Mouse (Mus musculus): ENCODE results near the gene Mrpl16. TPM values are rescaled to one million over a fixed set of nuclear protein-coding genes. Genes with fewer than 3 reads are reported as not detected.
A peak's percentile ranks its signal among the peaks of the same experiment; 100 is the strongest.

Mrpl16 gene
- 42.8 and 47.4 TPM in 2 replicates for polyA plus RNA-seq (2015; fragmentation: Nextera tagmentation; extraction: Ambion mirVana)

DNA sequence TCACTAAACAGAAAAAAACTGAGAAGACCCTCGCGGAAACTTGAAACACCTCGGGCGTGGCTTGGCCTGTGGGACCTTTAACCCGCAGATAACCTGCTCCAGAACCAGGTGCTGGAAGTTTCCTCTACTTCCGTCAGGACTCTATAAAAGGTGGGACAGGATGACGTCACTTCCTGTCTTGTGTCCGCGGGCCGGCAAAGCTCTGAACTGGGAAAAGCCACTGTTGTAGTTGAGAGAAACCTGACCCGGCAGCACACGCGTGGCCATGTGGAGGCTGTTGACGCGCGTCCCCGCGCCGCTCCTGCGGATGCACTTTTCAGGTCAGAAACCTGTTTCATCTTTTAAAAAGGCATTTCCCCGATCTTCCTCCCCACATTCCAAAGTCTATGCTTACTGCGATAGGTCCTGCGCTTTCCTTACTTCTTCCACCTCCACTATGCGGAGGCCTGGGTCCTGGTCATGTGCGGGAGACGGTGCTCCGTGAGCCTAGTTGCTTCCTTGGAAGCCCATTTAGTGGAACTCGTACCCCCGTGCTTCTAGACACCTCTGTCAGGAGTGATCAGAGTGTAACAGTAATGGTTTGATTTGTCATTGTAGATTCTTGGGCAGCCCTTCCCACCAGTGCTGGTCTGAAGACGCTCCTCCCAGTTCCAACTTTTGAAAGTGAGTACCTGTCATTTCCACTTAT lies at the start of gene Mrpl16:
Mrpl16 (plus strand) TSS at position 187 of the 688 bp plus-strand sequence.
- Histone ChIP-seq H3K27me3 (peaks cover 4% of the 10 kb centered on the region; the same call in 1 of the 2 replicates), H3K27ac (no peak within 1 kb of the TSS), H3K36me3 (peaks cover 27% of the 10 kb centered on the region), H3K9ac (replicated peaks) (peak within 1 kb of the TSS; percentile 57), H3K9me3 (no peaks in the 10 kb centered on the region), H3K4me2 (replicated peaks) (peak within 1 kb of the TSS; percentile 57), H3K4me1 (replicated peaks) (peaks cover 15% of the 10 kb centered on the region), H3K4me3 (replicated peaks) (peak within 1 kb of the TSS; percentile 61)
- peak; percentile 93 for ATAC-seq
- WGBS = under 1% methylated on average over 30 of the region's 30 CpGs

DNA sequence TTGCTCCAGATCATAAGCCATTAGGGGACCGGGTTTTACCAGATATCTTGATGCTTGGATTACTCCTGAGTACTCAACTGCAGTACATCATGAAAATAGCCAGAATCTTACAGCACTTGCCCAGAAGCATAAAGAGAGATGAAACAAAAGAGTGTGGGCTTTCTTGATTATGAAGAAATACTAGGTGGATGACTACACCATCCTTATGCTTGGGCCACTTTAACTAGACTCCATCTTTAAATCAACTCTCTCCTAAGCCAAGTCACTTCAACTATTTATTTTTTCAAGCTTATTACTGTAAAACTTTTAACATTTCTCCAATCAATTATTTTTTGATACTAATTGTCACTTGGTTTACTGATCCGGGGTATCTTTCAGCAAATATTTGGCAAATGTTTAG lies 46.3 kb upstream of the Mrpl16 start:
- H3K9me3 ChIP-seq = no peaks in the 10 kb centered on the region
- H3K27ac ChIP-seq = no peak overlapping the region
- no peak for ATAC-seq
- WGBS = 90% methylated on average over 2 of the region's 2 CpGs
- no peaks in the 10 kb centered on the region for H3K4me1 ChIP-seq (replicated peaks)
- H3K9ac ChIP-seq (replicated peaks) = no peak overlapping the region
- H3K4me3 ChIP-seq (replicated peaks) = no peak overlapping the region
- no peak overlapping the region for H3K4me2 ChIP-seq (replicated peaks)
- no peaks in the 10 kb centered on the region for H3K36me3 ChIP-seq
- H3K27me3 ChIP-seq = no peaks in the 10 kb centered on the region

DNA sequence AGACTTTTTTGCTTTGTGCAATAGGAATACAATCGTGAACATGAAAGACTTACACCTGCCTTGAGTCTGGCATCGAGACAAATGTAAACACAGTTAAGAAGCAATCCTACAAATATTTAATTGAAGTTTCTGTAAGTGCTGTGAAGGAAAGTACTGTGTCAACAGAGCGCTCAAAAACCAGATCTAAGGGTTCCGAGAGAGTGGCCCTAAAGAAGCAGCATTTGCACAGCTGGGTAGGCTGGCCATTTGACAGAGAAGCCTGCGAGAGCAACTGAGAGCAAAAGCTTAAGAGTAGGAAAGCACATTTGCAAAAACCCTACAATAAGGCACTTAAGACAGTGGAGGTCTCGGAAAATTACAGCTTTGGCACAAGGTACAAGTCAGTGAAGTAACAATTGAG lies 45.9 kb upstream of the Mrpl16 start:
- no peak for ATAC-seq
- Histone ChIP-seq H3K4me1 (replicated peaks) (no peaks in the 10 kb centered on the region), H3K9ac (replicated peaks) (no peak overlapping the region), H3K27me3 (no peaks in the 10 kb centered on the region), H3K4me2 (replicated peaks) (no peak overlapping the region), H3K27ac (no peak overlapping the region), H3K4me3 (replicated peaks) (no peak overlapping the region), H3K9me3 (no peaks in the 10 kb centered on the region), H3K36me3 (no peaks in the 10 kb centered on the region)
- WGBS = 82% methylated on average over 6 of the region's 6 CpGs

- no peak for ATAC-seq
- H3K27me3 ChIP-seq = no peaks in the 10 kb centered on the region
- no peak overlapping the region for H3K9ac ChIP-seq (replicated peaks)
- no peak overlapping the region for H3K4me2 ChIP-seq (replicated peaks)
- H3K27ac ChIP-seq = no peak overlapping the region
- WGBS = 91% methylated on average over 2 of the region's 2 CpGs
- H3K4me1 ChIP-seq (replicated peaks) = no peaks in the 10 kb centered on the region
- H3K9me3 ChIP-seq = no peaks in the 10 kb centered on the region
- H3K36me3 ChIP-seq = no peaks in the 10 kb centered on the region
- no peak overlapping the region for H3K4me3 ChIP-seq (replicated peaks)
Observed at GRCm38 (mm10) chr19:11725915-11726314, 44.3 kb upstream of the Mrpl16 start.

DNA sequence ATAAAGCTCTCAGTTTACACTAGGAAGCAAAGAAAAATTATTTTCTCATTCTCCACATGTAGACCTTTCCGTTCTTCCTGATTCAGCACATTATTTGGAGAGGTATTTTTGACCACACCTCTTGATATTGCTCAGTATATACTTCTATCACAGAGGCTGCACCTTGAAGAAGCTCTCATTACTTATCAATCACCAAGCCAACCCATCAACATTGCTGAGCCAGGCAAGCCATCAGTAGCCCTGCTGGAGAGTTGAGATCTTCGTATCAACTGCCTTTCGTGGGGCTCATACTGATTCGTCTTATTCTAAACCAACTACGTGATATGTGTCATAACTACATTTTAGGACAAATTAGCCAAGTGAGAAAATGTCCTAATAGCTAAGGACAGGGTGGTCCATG lies 42.9 kb upstream of the Mrpl16 start:
- no peak for ATAC-seq
- WGBS = 92% methylated on average over 5 of the region's 5 CpGs
- H3K9me3 ChIP-seq = no peaks in the 10 kb centered on the region

GRCm38 (mm10) chr19:11730278-11730677 lies 39.9 kb upstream of the Mrpl16 start:
- no peak overlapping the region for H3K27ac ChIP-seq
- 88% methylated on average over 1 of the region's 1 CpGs for WGBS
- no peak for ATAC-seq

More for the DNA sequence above, 42.9 kb upstream of the Mrpl16 start:
- Histone ChIP-seq H3K36me3 (no peaks in the 10 kb centered on the region), H3K4me1 (replicated peaks) (no peaks in the 10 kb centered on the region), H3K4me2 (replicated peaks) (no peak overlapping the region), H3K27ac (no peak overlapping the region), H3K9ac (replicated peaks) (no peak overlapping the region), H3K27me3 (no peaks in the 10 kb centered on the region), H3K4me3 (replicated peaks) (no peak overlapping the region)

GRCm38 (mm10) chr19:11736455-11736854 lies 33.7 kb upstream of the Mrpl16 start:
- Histone ChIP-seq H3K4me3 (replicated peaks) (no peak overlapping the region), H3K27ac (no peak overlapping the region)
- WGBS = 50% methylated on average over 1 of the region's 1 CpGs

More at GRCm38 (mm10) chr19:11730278-11730677, 39.9 kb upstream of the Mrpl16 start:
- no peaks in the 10 kb centered on the region for H3K36me3 ChIP-seq
- no peak overlapping the region for H3K9ac ChIP-seq (replicated peaks)
- no peaks in the 10 kb centered on the region for H3K27me3 ChIP-seq
- no peaks in the 10 kb centered on the region for H3K4me1 ChIP-seq (replicated peaks)
- H3K9me3 ChIP-seq = no peaks in the 10 kb centered on the region
- H3K4me3 ChIP-seq (replicated peaks) = no peak overlapping the region
- H3K4me2 ChIP-seq (replicated peaks) = no peak overlapping the region

DNA sequence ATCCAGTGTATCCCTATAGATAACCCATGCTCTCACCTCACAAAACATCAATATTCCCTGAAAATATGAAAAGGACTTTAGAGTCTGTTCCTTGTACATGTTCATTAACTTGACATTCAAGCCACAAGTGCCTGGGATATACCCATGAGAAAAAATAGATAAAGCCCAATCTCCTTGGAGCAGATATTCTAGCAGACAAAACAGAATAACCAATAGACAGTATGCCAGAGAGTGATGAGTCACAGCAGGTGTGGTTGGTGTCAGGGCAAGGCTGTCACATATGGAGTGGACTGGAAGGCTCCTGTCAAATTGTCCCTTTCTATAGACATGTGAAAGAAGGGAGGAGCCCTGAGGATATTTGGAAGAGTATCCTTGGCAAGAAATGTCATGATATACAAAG lies 24.5 kb upstream of the Mrpl16 start:
- no peak for ATAC-seq
- Histone ChIP-seq H3K36me3 (no peaks in the 10 kb centered on the region), H3K9ac (replicated peaks) (no peak overlapping the region), H3K4me3 (replicated peaks) (no peak overlapping the region), H3K27me3 (no peaks in the 10 kb centered on the region), H3K9me3 (no peaks in the 10 kb centered on the region), H3K27ac (no peak overlapping the region), H3K4me1 (replicated peaks) (no peaks in the 10 kb centered on the region), H3K4me2 (replicated peaks) (no peak overlapping the region)

More at GRCm38 (mm10) chr19:11736455-11736854, 33.7 kb upstream of the Mrpl16 start:
- Histone ChIP-seq H3K27me3 (no peaks in the 10 kb centered on the region), H3K9ac (replicated peaks) (no peak overlapping the region), H3K36me3 (no peaks in the 10 kb centered on the region), H3K4me2 (replicated peaks) (no peak overlapping the region), H3K9me3 (no peaks in the 10 kb centered on the region), H3K4me1 (replicated peaks) (no peaks in the 10 kb centered on the region)
- ATAC-seq = no peak

DNA sequence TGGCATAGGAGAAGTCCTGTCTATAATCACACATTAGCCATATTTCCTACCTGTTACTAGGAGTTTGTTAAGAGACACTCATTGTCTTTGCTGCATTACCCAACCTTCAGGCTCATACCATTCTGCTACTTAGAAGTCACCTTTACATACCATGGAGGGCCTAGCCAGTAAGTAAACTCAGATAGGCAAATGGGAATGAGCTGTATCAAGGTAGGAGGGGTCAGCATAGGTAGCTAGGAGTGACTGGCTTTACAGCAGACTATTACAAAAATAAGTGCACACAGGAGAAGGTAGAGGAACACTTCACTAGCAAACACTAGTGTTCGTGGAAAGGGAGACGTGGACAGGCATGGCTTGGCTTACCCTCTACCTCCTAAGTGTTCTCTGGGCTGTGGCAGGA lies 22.9 kb upstream of the Mrpl16 start, which contains the start of gene Gif:
Gif (plus strand) TSS at position 257 of the 400 bp plus-strand sequence.
- ATAC-seq = no peak
- Histone ChIP-seq H3K4me1 (replicated peaks) (no peaks in the 10 kb centered on the region), H3K27ac (no peak within 1 kb of the TSS), H3K9me3 (no peaks in the 10 kb centered on the region), H3K9ac (replicated peaks) (no peak within 1 kb of the TSS), H3K4me2 (replicated peaks) (no peak within 1 kb of the TSS), H3K4me3 (replicated peaks) (no peak within 1 kb of the TSS), H3K27me3 (no peaks in the 10 kb centered on the region), H3K36me3 (no peaks in the 10 kb centered on the region)
- WGBS = 80% methylated on average over 2 of the region's 2 CpGs

GRCm38 (mm10) chr19:11765059-11765458 lies 5.1 kb upstream of the Mrpl16 start:
- Histone ChIP-seq H3K27me3 (peaks cover 4% of the 10 kb centered on the region; the same call in 1 of the 2 replicates), H3K9ac (replicated peaks) (no peak overlapping the region), H3K9me3 (no peaks in the 10 kb centered on the region), H3K4me3 (replicated peaks) (no peak overlapping the region), H3K36me3 (no peaks in the 10 kb centered on the region), H3K4me1 (replicated peaks) (peaks cover 4% of the 10 kb centered on the region; the same call in 1 of the 2 replicates), H3K4me2 (replicated peaks) (no peak overlapping the region), H3K27ac (no peak overlapping the region)
- 85% methylated on average over 3 of the region's 3 CpGs for WGBS
- no peak for ATAC-seq

- peaks cover 12% of the 10 kb centered on the region for H3K4me1 ChIP-seq (replicated peaks)
- no peaks in the 10 kb centered on the region for H3K36me3 ChIP-seq
- peaks cover 4% of the 10 kb centered on the region; the same call in 1 of the 2 replicates for H3K27me3 ChIP-seq
- no peaks in the 10 kb centered on the region for H3K9me3 ChIP-seq
- WGBS = 67% methylated on average over 4 of the region's 4 CpGs
- no peak overlapping the region for H3K4me2 ChIP-seq (replicated peaks)
- ATAC-seq = no peak
- no peak overlapping the region for H3K9ac ChIP-seq (replicated peaks)
- no peak overlapping the region for H3K27ac ChIP-seq
- no peak overlapping the region for H3K4me3 ChIP-seq (replicated peaks)
Observed at GRCm38 (mm10) chr19:11766413-11766812, 3.8 kb upstream of the Mrpl16 start.

GRCm38 (mm10) chr19:11768163-11768562 lies 2.0 kb upstream of the Mrpl16 start:
- Histone ChIP-seq H3K4me3 (replicated peaks) (no peak overlapping the region), H3K4me2 (replicated peaks) (no peak overlapping the region), H3K9me3 (no peaks in the 10 kb centered on the region), H3K9ac (replicated peaks) (no peak overlapping the region), H3K36me3 (peaks cover 7% of the 10 kb centered on the region; the same call in 1 of the 2 replicates), H3K4me1 (replicated peaks) (peaks cover 15% of the 10 kb centered on the region), H3K27ac (no peak overlapping the region), H3K27me3 (peaks cover 4% of the 10 kb centered on the region; the same call in 1 of the 2 replicates)
- ATAC-seq = no peak
- WGBS = 17% methylated on average over 3 of the region's 3 CpGs

Data from midbrain, embryonic 13.5 days (tissue).